Mouse (Mus musculus): ENCODE data around the gene Aldh18a1.
"Not testable (repeated sequence)": the region's sequence is repeated elsewhere in the genome, so short reads cannot be mapped to it uniquely, and the experiment has no call there.

Gene Aldh18a1

DNA sequence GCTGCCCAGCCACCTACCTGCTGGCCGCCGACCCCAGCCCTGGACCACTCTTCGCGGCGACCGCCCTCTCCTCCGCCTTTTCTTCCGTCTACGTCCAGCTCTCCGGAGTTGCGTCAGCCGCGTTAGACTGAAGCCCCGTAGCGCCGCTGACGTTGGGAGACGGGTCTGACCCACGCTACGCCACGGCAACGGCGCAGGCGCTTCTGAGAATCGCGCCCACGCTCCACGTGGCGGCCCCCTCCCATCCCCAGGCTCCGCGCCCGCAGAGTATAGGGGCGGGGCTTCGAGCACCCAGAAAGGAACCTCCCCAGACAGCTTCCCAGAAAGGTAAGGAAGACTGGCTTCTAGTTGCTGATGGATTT is at the start of gene Aldh18a1:
Gene Aldh18a1, minus strand, starts transcription at position 171 of the 362 bp plus-strand sequence.
- in situ Hi-C loops (cut with MboI) = no loop called here

- in situ Hi-C loops (cut with MboI) = no loop called here
These were observed 49.3 kb upstream of the Aldh18a1 start for GRCm38 (mm10) chr19:40637601-40638000.

DNA sequence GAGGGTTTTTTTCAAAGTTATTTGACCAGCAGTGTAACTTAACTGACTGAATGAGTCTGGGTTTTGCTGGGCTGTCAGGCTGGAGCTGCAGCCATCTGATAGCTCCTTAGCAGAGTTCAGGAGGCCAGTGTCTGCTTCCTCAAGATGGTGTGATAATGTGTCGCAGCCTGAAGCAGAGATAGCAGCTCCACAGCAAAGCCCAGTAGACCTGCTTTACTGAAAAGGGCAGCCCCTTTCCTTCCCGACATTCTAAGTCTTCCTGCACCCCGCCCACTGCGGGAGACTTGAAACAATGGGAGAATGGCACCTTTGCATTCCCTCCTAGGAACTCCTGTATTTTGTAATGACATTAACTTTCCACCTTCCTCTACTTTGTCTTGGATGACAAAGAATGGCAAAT is 48.8 kb upstream of the Aldh18a1 start:
- in situ Hi-C loops (cut with MboI) = no loop called here

DNA sequence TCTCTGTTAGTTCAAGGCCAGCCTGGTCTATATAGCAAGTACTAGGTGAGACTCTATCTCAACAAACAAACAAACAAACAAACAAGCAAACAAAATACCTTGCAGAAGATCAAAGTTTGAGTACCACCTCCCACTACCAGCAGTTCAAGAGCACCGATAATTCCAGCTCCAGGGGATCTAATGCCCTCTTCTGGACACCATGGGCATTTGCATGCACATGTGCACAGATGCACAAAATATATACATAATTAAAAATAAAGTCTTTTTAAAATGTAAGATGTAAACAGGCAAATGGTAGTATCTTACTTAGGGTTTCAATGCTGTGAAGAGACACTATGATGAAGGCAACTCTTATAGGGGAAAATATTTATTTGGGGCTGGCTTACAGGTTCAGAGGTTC is 44.9 kb upstream of the Aldh18a1 start:
- in situ Hi-C loops (cut with MboI) = no loop called here

GRCm38 (mm10) chr19:40632668-40633067 is 44.4 kb upstream of the Aldh18a1 start:
- in situ Hi-C loops (cut with MboI) = no loop called here

DNA sequence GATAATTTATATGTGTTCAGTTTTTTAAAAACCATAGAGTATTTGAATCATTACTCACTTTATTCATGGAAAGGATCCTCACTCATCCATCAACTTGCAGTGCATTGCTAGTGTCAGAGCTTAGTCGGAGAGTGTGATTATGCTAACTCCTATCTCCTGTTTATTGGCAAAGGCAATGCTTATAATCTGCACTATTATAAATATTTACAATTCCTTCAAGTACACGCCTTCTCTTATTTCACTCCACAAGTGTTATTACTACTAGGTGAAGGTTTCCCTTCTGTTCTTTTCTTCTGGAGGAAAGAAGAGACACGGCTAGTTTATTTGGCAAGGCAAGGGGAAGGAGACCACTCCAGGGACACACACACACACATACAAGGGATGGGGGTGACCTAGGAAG is 43.9 kb upstream of the Aldh18a1 start:
- in situ Hi-C loops (cut with MboI) = no loop called here

DNA sequence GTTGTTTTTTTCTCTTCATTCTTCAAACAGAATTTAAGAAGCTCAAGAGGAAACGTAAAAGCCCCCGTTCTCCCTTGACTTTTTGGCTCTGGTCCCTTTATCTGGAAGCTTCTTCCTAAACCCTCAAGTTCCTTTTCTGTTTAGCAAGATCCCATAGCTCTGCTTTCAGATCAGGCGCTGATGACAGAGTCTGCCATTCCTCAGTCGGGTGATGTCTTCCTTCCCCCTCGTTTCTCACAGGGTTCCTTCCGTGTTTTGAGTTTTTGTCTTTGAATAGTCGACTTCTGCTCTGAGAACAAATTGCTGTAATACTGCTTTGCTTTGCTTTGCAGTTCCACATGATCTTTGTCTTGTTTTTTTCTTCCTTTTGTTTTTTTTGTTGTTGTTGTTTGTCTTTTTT is 42.3 kb upstream of the Aldh18a1 start:
- in situ Hi-C loops (cut with MboI) = no loop called here

DNA sequence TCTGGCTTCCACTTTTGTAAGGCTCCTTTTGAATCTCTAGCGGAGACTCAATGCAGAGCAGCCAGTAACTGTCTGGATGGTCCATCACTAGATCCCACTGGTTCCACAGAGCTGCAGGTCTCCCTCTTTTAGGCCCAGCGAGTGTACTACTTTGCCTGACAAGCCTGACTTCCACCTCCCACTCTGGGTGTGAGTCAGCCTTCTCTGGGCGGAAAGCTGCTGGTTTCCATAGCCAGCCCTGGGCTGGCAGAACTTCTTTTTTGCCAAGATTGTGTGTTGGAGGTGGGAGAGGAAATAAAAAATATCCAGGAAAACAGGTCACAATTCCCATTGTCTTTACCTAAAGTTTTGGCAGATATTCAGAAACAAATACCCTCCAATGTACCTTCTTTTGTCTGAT is 41.8 kb upstream of the Aldh18a1 start:
- in situ Hi-C loops (cut with MboI) = no loop called here

GRCm38 (mm10) chr19:40628950-40629349 is 40.7 kb upstream of the Aldh18a1 start:
- in situ Hi-C loops (cut with MboI) = no loop called here

DNA sequence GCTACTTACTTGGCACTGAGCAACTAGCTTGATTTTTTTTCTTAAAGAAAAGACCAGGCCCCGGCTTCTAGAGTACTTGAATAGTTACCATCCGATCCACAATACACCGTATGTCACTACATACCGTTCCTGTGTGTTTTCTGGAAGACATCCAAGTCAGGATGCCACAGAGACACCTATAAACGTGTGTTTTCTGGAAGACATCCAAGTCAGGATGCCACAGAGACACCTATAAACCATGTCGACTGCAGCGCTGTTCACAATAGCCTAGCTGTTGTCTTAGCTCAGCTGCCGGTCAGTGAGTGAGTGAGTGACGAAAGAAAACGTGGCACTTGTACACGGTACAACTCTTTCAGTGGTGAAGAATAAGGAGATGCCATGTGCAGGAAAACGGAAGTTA is 37.7 kb upstream of the Aldh18a1 start:
- in situ Hi-C loops (cut with MboI) = no loop called here

DNA sequence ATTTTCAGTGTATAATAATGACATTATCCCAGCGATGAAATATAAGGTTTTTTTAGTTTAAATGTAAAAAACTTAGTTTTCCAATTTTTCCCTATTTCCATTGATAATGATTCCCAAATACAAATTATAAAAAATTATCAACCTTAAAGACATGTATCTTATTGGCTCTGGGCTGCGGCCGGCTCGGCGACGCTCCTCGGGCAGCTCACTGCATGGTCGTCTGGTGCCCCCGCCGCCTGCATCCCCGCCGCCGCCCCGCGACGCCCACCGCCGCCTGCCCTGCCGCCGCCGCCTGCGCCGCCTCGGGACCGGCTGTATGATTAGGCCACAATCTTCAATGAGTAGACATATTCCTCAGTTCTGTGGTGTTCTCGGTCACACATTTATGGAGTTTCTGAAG is 33.4 kb upstream of the Aldh18a1 start:
- in situ Hi-C loops (cut with MboI) = not testable (repeated sequence)

DNA sequence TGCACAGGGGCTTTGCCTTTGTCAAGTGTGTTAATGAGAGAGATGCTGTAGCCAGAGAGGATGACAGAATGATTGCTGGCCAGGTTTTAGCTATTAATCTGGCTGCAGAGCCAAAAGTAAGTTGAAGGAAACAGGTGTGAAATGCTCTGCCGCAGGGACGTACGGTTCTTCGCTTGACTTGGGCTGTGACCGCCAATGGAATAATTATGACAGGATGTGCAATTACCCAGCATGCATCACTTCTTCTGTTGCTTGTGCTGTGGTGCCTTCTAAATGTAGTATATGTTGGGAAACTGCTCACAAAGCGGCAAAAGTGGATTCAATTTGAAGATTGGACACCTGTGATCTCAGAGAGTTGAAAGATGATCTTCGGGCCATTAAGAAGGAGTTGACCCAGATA is 27.8 kb upstream of the Aldh18a1 start:
- in situ Hi-C loops (cut with MboI) = no loop called here

DNA sequence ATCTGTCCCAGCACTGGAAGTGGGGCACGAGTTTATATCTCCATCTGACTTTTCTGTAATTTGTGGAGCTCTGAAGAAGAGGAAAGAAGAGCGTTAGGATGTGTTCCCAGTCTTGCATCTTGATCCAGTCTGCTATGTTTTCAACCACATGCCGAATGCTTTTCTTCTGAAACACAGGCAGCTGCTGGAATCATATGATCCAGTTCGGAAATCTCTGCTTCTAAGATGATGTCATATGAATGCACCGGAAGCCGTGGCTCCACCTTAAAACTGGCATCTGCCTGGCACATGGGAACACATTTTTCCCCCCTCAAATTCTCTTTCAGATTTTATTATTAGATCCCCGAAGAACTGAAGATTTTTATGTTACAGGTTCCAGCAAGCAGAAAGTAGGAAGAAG is 26.5 kb upstream of the Aldh18a1 start:
- in situ Hi-C loops (cut with MboI) = loop anchor here (5.0 kb wide), 1 partner anchor 107 kb away; no protein-coding TSS in a partner anchor

DNA sequence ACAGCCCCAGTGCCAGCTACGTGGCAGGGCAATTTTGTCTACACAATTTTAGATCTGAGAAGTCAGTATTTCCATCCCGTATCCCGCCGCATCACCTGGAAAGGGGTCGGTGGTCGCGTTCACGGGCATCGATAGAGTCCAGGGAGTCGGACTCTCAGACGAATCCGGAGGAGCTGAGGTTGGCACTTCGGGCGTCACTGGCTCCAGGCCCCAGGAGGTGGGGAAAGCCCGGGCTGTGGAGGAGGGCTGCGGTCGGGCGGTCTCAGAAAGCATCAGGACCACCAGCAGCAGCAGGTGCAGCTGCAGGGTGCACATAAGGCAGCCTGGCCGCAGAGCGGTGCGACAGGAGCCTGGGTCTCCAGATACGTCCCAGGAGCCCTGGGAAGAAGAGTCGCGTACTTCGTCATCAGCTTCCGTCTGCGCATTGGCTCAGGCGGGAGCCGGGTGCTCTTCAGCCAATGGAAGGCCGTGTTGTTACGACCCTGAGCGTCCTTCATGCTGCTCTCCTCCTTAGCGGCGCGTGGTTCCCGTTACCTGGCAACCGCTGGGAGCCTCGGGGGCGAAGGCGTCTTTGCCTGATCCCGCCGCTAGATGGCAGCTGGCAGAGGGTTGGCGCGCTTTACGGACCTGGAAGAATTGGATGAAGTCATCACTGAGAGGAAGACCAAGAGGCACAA is 23.7 kb upstream of the Aldh18a1 start, which contains the start of the genes Tctn3 and Entpd1:
Gene Tctn3, minus strand, starts transcription at position 404 of the 677 bp plus-strand sequence.
Gene Entpd1, plus strand, starts transcription at position 537 of the 677 bp plus-strand sequence.
- in situ Hi-C loops (cut with MboI) = loop anchor here (5.0 kb wide), 1 partner anchor 110 kb away; no protein-coding TSS in a partner anchor

GRCm38 (mm10) chr19:40607676-40608075 is 19.4 kb upstream of the Aldh18a1 start:
- in situ Hi-C loops (cut with MboI) = no loop called here

- in situ Hi-C loops (cut with MboI) = no loop called here
These were observed 16.9 kb upstream of the Aldh18a1 start for GRCm38 (mm10) chr19:40605189-40605588.

GRCm38 (mm10) chr19:40601870-40602269 is 13.6 kb upstream of the Aldh18a1 start:
- in situ Hi-C loops (cut with MboI) = no loop called here

DNA sequence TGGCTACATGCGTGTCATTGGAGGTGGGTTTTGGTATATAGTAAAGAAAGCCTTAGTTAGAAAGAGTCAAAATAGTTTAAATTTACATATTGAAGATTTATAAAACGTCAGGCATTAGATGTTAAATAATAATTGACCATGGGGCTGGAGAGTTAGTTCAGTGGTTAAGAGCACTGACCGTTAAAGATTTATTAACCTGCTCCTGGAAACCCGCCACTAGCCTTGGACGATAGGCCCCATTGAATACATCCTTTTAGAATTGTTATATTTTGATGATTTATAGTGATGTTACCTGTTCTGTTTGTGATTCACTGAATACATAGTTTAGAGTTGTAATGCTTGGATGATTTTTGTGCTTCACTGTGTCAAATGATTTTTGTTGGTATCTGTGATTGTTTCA is 12.6 kb upstream of the Aldh18a1 start:
- in situ Hi-C loops (cut with MboI) = not testable (repeated sequence)

- in situ Hi-C loops (cut with MboI) = no loop called here
These were observed 7.6 kb upstream of the Aldh18a1 start for GRCm38 (mm10) chr19:40595831-40596230.

- in situ Hi-C loops (cut with MboI) = no loop called here
These were observed 7.0 kb upstream of the Aldh18a1 start for GRCm38 (mm10) chr19:40595231-40595630.

DNA sequence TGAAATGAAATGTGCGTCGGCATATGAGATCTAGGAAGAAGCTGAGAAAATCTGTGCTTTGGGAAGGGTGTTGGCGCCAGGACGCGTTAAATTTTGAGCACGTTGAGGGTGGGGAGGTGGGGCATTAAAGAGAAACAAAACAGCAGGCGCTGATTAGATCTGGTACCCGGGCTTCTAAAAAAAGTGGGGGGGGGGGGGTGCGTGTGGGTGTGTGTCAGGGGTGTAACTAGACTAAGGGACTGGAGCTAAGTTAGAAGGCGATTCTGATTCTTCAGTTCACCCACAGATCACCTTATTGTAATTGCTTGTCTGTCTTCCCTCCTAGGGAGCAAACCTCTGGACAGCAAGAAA is 1.2 kb upstream of the Aldh18a1 start:
- in situ Hi-C loops (cut with MboI) = no loop called here

DNA sequence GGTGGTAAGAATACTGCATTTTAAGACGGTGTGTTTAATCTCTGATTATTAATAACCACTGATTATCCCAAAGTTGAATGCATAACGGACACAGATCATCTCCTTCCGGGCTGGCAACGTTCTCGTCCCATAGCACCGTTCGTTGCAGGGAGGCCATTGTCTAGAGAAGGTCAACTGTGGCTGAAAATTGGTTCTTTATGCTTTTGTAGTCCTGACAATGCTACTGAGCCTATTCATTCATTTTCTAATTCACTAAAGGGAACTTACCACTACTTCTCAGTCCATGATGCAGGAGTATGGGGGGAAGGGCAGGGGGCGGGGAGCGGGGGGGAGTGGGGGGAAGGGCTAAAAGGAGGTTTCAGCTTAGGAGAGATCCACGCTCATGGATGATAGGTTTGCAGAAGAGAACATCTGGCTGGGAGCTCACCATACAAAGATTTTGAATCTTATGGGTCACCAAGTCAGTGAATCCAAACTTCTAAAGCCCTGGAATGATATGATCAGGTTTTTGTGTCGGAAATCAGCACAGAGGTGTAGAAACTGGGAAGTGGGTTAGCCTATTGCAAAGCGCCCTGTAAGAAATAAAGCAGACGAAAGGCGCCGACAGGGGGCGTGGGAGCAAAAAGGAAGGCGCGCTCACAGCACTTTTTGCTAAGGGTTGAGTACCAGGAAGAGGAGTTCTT is 725 bp upstream of the Aldh18a1 start:
- in situ Hi-C loops (cut with MboI) = no loop called here

- in situ Hi-C loops (cut with MboI) = no loop called here
These were observed 571 bp downstream of the Aldh18a1 start for GRCm38 (mm10) chr19:40587491-40588292.
